8 mouse cellular contexts compared by ENCODE assay signal in genomic region chr5:113014111-113014807, GRCm38 (mm10). TPM values are rescaled to one million over a fixed set of nuclear protein-coding genes. Genes with fewer than 3 reads are reported as not detected.
DNase-seq lines count a peak whose midpoint lies in the region; ATAC-seq and TF ChIP-seq lines count a peak whose summit lies in the region.

No protein-coding gene starts in this region.

- no peak for DNase-seq in liver, adult 2 months (ENCODE audit: extremely low read depth, low read depth, low spot score)
- DNase-seq in liver, result no peak
- DNase-seq in embryonic facial prominence, embryonic 14.5 days (ENCODE audit: low spot score), result no peak
- DNase-seq in kidney, adult 9 months, result peak; percentile 17
- DNase-seq in T-cell, adult 2 months (ENCODE audit: low spot score), result no peak
- no peak for DNase-seq in frontal cortex, postnatal 14 days (ENCODE audit: low spot score in 2 of 2)
- no peak for DNase-seq in gastrocnemius, postnatal 36 days

- no peak overlapping the region for H3K9ac ChIP-seq in liver, adult 2 months (ENCODE audit: low read depth, low read length)
- H3K9ac ChIP-seq in embryonic facial prominence, embryonic 14.5 days (ENCODE audit: low read depth, low read length), result peak overlapping the region; percentile 83
- peak overlapping the region; percentile 67; the same call in 1 of the 2 replicates for H3K9ac ChIP-seq in midbrain, embryonic 13.5 days (replicated peaks)

- H3K4me3 ChIP-seq in liver, adult 2 months (ENCODE audit: insufficient read depth, low read depth, low read length), result peak overlapping the region; percentile 81; the same call in 1 of the 2 replicates
- peak overlapping the region; percentile 65 for H3K4me3 ChIP-seq in embryonic facial prominence, embryonic 14.5 days (ENCODE audit: low read depth, low read length)
- peak overlapping the region; percentile 61 for H3K4me3 ChIP-seq in midbrain, embryonic 13.5 days (replicated peaks)

- H3K27ac ChIP-seq in liver, adult 2 months (replicated peaks; ENCODE audit: insufficient read depth, low read depth, low read length), result no peak overlapping the region
- no peak overlapping the region for H3K27ac ChIP-seq in embryonic facial prominence, embryonic 14.5 days (replicated peaks; ENCODE audit: low read depth, low read length)
- no peak overlapping the region for H3K27ac ChIP-seq in midbrain, embryonic 13.5 days

- intact Hi-C loops in gastrocnemius, postnatal 36 days (cut with DNase I), result no loop called here

- H3K79me2 ChIP-seq in liver, adult 2 months (ENCODE audit: control insufficient read depth, insufficient read depth, low read length), result peaks cover 3% of the 10 kb centered on the region; the same call in 1 of the 2 replicates

- no peaks in the 10 kb centered on the region for H3K9me3 ChIP-seq in embryonic facial prominence, embryonic 14.5 days (ENCODE audit: control insufficient read depth, low read length)
- H3K9me3 ChIP-seq in midbrain, embryonic 13.5 days, result no peaks in the 10 kb centered on the region

- no peaks in the 10 kb centered on the region for H3K27me3 ChIP-seq in liver, adult 2 months (ENCODE audit: control insufficient read depth, insufficient read depth, low read length)
- H3K27me3 ChIP-seq in embryonic facial prominence, embryonic 14.5 days (replicated peaks; ENCODE audit: control insufficient read depth, insufficient read depth, low read length), result 0 out of 2 replicates have a peak, but pooled peaks cover 4% of the 10 kb centered on the region
- H3K27me3 ChIP-seq in midbrain, embryonic 13.5 days, result peaks cover 6% of the 10 kb centered on the region

- no peak for TF ChIP-seq POLR2A in liver, adult 2 months (IDR thresholded peaks at IDR 0.05; ENCODE audit: extremely low read depth, insufficient read depth, low read length)

- 0 out of 2 replicates have a peak, but pooled peaks have one; percentile 24 for ATAC-seq in embryonic facial prominence, embryonic 14.5 days (ENCODE audit: low read depth)
- ATAC-seq in midbrain, embryonic 13.5 days, result peak; percentile 47

- no peaks in the 10 kb centered on the region for H3K36me3 ChIP-seq in liver, adult 2 months (ENCODE audit: control insufficient read depth, insufficient read depth, low read length)
- no peaks in the 10 kb centered on the region for H3K36me3 ChIP-seq in embryonic facial prominence, embryonic 14.5 days (ENCODE audit: control insufficient read depth, insufficient read depth, low read length)
- H3K36me3 ChIP-seq in midbrain, embryonic 13.5 days, result no peaks in the 10 kb centered on the region

- H3K4me1 ChIP-seq in liver, adult 2 months (ENCODE audit: control insufficient read depth, insufficient read depth, low read length), result peaks cover 11% of the 10 kb centered on the region
- H3K4me1 ChIP-seq in embryonic facial prominence, embryonic 14.5 days (ENCODE audit: control insufficient read depth, insufficient read depth, low read length), result peaks cover 12% of the 10 kb centered on the region
- H3K4me1 ChIP-seq in midbrain, embryonic 13.5 days (replicated peaks), result peaks cover 26% of the 10 kb centered on the region

- peak overlapping the region; percentile 81 for H3K4me2 ChIP-seq in embryonic facial prominence, embryonic 14.5 days (ENCODE audit: low read depth, low read length)
- H3K4me2 ChIP-seq in midbrain, embryonic 13.5 days (replicated peaks), result peak overlapping the region; percentile 69

- TF ChIP-seq CTCF in liver, adult 2 months (IDR thresholded peaks at IDR 0.05; ENCODE audit: low read depth, low read length), result no peak

- 12% methylated on average over 16 of the region's 16 CpGs for WGBS in liver, adult 2 months
- WGBS in embryonic facial prominence, embryonic 14.5 days, result 48% methylated on average over 16 of the region's 16 CpGs
- WGBS in midbrain, embryonic 13.5 days, result 58% methylated on average over 16 of the region's 16 CpGs

RNA-seq across cellular contexts. Expression of gene Grk3, which starts 1.3 kb away (rescaled TPM):
- total RNA-seq in liver, adult 2 months (2014; rRNA removed), result 4.0 and 4.1 TPM in 2 replicates
- polyA plus RNA-seq in liver, adult 2 months (2012; rRNA removed), result 0.93 and 2.3 TPM in 2 replicates
- 6.6 and 8.6 TPM in 2 replicates for polyA plus RNA-seq in embryonic facial prominence, embryonic 14.5 days (2014; fragmentation: Nextera tagmentation; extraction: Ambion mirVana)
- polyA plus RNA-seq in midbrain, embryonic 13.5 days (2015; fragmentation: Nextera tagmentation; extraction: Ambion mirVana), result 15.1 and 16.5 TPM in 2 replicates
- total RNA-seq in gastrocnemius, postnatal 36 days (2021), result 1 to 10 TPM; 4.9 to 6.1 TPM

RNA-seq across cellular contexts. Expression of gene Crybb2, which starts 55.7 kb away (rescaled TPM):
- total RNA-seq in liver, adult 2 months (2014; rRNA removed), result not detected in 2 replicates
- polyA plus RNA-seq in liver, adult 2 months (2012; rRNA removed), result not detected in 2 replicates
- not detected in 2 replicates for polyA plus RNA-seq in embryonic facial prominence, embryonic 14.5 days (2014; fragmentation: Nextera tagmentation; extraction: Ambion mirVana)
- not detected in 2 replicates for polyA plus RNA-seq in midbrain, embryonic 13.5 days (2015; fragmentation: Nextera tagmentation; extraction: Ambion mirVana)
- total RNA-seq in gastrocnemius, postnatal 36 days (2021), result not detected
